Mouse (Mus musculus) heart, embryonic 16.5 days (tissue): Measurements from ENCODE around the gene Cfap69. TPM values are rescaled to one million over a fixed set of nuclear protein-coding genes. Genes with fewer than 3 reads are reported as not detected.
A peak's percentile ranks its signal among the peaks of the same experiment; 100 is the strongest.

Experiments
- ATAC-seq: fragments of 200-750 bp; cut with Nextera tagmentation; replicated peaks from 2 replicates; pipeline ENCODE4 v1.8.0; 2017; ENCODE audit warnings: moderate number of reproducible peaks; ENCODE audit not compliant: insufficient read depth, low FRiP score; ENCODE audit errors: extremely low read depth
- H3K27ac ChIP-seq: fragments of 300-500 bp; sonication (generic); 2 replicates; pipeline ENCODE4 v1.5.1; 2014; ENCODE audit warnings: mild to moderate bottlenecking, low read length, control low read depth, moderate library complexity
- H3K27me3 ChIP-seq: fragments of 300-500 bp; sonication (generic); 2 replicates; pipeline ENCODE4 v1.6.1; 2014; ENCODE audit warnings: low read length, mixed read lengths; ENCODE audit not compliant: control insufficient read depth, insufficient read depth
- H3K36me3 ChIP-seq: fragments of 300-500 bp; sonication (generic); 2 replicates; pipeline ENCODE4 v1.6.1; 2014; ENCODE audit not compliant: control insufficient read depth, insufficient read depth
- H3K4me1 ChIP-seq: fragments of 300-500 bp; sonication (generic); 2 replicates; pipeline ENCODE4 v1.6.1; 2014; ENCODE audit warnings: low read length, mixed read lengths; ENCODE audit not compliant: control insufficient read depth, insufficient read depth
- H3K4me2 ChIP-seq: fragments of 300-500 bp; sonication (generic); 2 replicates; pipeline ENCODE4 v1.6.1; 2014; ENCODE audit warnings: low read depth, mild to moderate bottlenecking, control low read depth, low read length
- H3K4me3 ChIP-seq: fragments of 300-500 bp; sonication (generic); 2 replicates; pipeline ENCODE4 v1.5.1; 2014; ENCODE audit warnings: mild to moderate bottlenecking, control low read depth, low read length
- H3K9ac ChIP-seq: fragments of 300-500 bp; sonication (generic); 2 replicates; pipeline ENCODE4 v1.6.1; 2014; ENCODE audit warnings: low read length, control low read depth
- H3K9me3 ChIP-seq: fragments of 300-500 bp; sonication (generic); replicated peaks from 2 replicates; pipeline ENCODE4 v1.6.1; 2016; ENCODE audit warnings: low read length; ENCODE audit not compliant: control insufficient read depth
- WGBS: fragments of 180-500 bp; shearing (Covaris S2); extraction: QIAGEN DNeasy Blood & Tissue Kit; methylation state at CpG from one replicate; pipeline ENCODE4 v1.1.7; 2014; 5-methylcytosine and 5-hydroxymethylcytosine counted together
- polyA plus RNA-seq: library from polyadenylated mRNA; unstranded; fragments of >200 nt; fragmentation: Nextera tagmentation; extraction: Ambion mirVana; gene quantifications from 2 replicates; pipeline ENCODE4 v1.2.1, GENCODE M21; 2015

Cfap69 gene
- polyA plus RNA-seq = 1.6 and 2.0 TPM in 2 replicates

GRCm38 (mm10) chr5:5663655-5664370 is at the start of gene Cfap69:
Cfap69 (minus strand) TSS chr5:5664239.
- peak; percentile 88 for ATAC-seq
- Histone ChIP-seq H3K4me3 (peak within 1 kb of the TSS; percentile 71), H3K27me3 (no peaks in the 10 kb centered on the region; the same call in none of the 2 replicates), H3K9ac (peak within 1 kb of the TSS; percentile 75), H3K27ac (no peak within 1 kb of the TSS), H3K36me3 (no peaks in the 10 kb centered on the region), H3K9me3 (no peaks in the 10 kb centered on the region), H3K4me2 (peak within 1 kb of the TSS; percentile 94), H3K4me1 (peaks cover 4% of the 10 kb centered on the region; the same call in 1 of the 2 replicates)
- under 1% methylated on average over 47 of the region's 48 CpGs for WGBS

GRCm38 (mm10) chr5:5711032-5711431 is 47.0 kb upstream of the Cfap69 start:
- H3K36me3 ChIP-seq = no peaks in the 10 kb centered on the region
- no peaks in the 10 kb centered on the region for H3K9me3 ChIP-seq
- no peaks in the 10 kb centered on the region for H3K4me1 ChIP-seq
- no peak overlapping the region for H3K9ac ChIP-seq
- H3K4me2 ChIP-seq = no peak overlapping the region
- H3K27me3 ChIP-seq = no peaks in the 10 kb centered on the region
- no peak overlapping the region for H3K4me3 ChIP-seq
- WGBS = 60% methylated on average over 4 of the region's 4 CpGs
- no peak overlapping the region for H3K27ac ChIP-seq
- ATAC-seq = no peak

DNA sequence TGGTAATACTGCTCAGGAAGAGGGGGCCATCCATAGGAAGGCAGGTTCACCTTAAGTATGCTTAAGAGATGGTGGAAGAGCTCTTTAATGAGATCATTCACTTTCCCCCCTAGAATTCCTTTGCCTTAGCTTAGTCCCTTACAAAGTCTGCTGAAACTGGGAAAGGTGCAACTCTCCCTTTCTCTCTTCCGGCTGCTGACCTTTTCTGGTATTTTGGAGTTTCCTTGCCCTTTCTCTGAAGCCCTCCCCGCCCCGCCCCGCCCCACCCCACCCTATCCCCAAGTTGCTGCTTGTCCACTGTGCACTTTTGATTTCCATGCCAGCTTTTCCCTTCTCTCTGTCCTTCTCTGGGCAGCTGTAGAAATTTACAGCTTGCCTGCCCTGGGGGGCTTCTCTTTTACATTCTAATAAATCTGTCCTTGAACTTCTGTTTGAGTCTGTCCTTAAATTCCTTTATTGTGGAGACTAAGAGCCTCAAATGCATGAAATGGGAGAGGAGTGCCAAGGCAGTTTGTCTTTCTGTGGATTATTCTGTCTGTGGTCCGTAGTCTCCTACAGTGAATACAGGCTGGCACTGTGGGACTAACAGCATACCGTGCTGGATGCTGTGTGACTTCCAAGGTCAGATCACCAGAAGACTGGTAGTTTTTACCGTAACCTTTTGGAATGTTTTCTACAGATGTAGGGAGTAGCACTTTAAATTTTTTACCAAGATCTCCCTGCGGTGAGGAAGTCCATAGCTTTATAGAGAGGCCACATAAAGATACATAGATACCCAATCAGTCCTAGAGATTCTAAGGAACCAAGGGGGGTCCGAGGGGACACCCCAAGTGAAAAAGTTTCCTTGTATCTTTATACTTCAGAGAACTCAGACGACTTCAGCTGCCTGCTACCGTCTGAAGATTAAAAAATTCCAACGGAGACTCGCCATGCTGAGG is 43.6 kb upstream of the Cfap69 start:
- no peaks in the 10 kb centered on the region for H3K27me3 ChIP-seq
- H3K4me2 ChIP-seq = no peak overlapping the region
- no peaks in the 10 kb centered on the region for H3K9me3 ChIP-seq
- ATAC-seq = no peak
- H3K9ac ChIP-seq = no peak overlapping the region
- 63% methylated on average over 13 of the region's 13 CpGs for WGBS
- H3K4me3 ChIP-seq = no peak overlapping the region
- H3K27ac ChIP-seq = no peak overlapping the region
- no peaks in the 10 kb centered on the region for H3K36me3 ChIP-seq
- H3K4me1 ChIP-seq = no peaks in the 10 kb centered on the region

DNA sequence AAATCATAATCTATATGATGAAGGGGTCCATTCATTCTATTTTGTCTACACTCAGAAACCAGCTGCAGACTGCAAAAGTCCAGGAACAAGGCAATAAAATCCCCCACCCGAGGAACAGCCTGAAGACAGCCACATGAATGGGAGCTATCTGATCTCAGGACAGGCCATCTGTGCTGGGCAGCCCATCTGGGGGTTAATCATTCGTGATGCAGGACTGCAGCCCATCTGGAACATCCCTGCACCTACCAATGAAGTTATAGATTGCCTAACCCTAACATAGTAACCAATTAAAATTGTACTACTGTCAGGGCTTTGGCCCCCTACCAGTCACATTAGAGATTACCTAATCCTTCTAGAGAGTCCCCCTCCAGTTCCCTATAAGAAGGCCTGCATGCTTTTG is 41.0 kb upstream of the Cfap69 start:
- WGBS = 60% methylated on average over 2 of the region's 2 CpGs

GRCm38 (mm10) chr5:5700386-5700785 is 36.3 kb upstream of the Cfap69 start:
- H3K27ac ChIP-seq = no peak overlapping the region
- no peaks in the 10 kb centered on the region for H3K4me1 ChIP-seq
- 69% methylated on average over 2 of the region's 2 CpGs for WGBS
- H3K27me3 ChIP-seq = no peaks in the 10 kb centered on the region
- no peak overlapping the region for H3K9ac ChIP-seq
- H3K4me3 ChIP-seq = no peak overlapping the region
- no peaks in the 10 kb centered on the region for H3K9me3 ChIP-seq
- no peaks in the 10 kb centered on the region for H3K36me3 ChIP-seq
- no peak overlapping the region for H3K4me2 ChIP-seq
- ATAC-seq = no peak

More for the DNA sequence above, 41.0 kb upstream of the Cfap69 start:
- ATAC-seq = no peak
- no peak overlapping the region for H3K4me2 ChIP-seq
- H3K36me3 ChIP-seq = no peaks in the 10 kb centered on the region
- no peak overlapping the region for H3K27ac ChIP-seq
- no peaks in the 10 kb centered on the region for H3K4me1 ChIP-seq
- no peaks in the 10 kb centered on the region for H3K9me3 ChIP-seq
- H3K27me3 ChIP-seq = no peaks in the 10 kb centered on the region
- H3K9ac ChIP-seq = no peak overlapping the region
- H3K4me3 ChIP-seq = no peak overlapping the region

DNA sequence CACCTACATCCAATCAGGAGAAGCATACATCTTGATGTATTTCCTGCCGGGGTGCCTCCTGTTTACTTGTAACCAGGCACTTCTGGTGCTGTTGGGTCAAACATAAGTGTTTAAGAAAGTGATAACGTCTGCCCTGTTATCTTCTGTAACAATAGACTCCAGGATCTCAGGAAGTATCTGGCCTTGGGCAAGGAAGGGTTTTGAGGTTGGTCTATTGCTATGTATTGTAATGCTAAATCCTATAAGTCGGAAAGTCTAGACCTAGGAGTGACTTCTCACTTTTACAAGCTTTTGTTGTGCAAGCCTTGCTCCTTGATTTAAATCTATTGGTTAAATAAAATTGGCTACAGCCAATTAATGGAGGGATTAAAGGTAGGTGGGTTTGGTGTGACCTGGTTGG is 34.8 kb upstream of the Cfap69 start:
- Histone ChIP-seq H3K9ac (no peak overlapping the region), H3K9me3 (no peaks in the 10 kb centered on the region), H3K4me3 (no peak overlapping the region), H3K27ac (no peak overlapping the region), H3K36me3 (no peaks in the 10 kb centered on the region), H3K4me1 (no peaks in the 10 kb centered on the region), H3K27me3 (no peaks in the 10 kb centered on the region), H3K4me2 (no peak overlapping the region)
- WGBS = 40% methylated on average over 3 of the region's 3 CpGs
- ATAC-seq = no peak

DNA sequence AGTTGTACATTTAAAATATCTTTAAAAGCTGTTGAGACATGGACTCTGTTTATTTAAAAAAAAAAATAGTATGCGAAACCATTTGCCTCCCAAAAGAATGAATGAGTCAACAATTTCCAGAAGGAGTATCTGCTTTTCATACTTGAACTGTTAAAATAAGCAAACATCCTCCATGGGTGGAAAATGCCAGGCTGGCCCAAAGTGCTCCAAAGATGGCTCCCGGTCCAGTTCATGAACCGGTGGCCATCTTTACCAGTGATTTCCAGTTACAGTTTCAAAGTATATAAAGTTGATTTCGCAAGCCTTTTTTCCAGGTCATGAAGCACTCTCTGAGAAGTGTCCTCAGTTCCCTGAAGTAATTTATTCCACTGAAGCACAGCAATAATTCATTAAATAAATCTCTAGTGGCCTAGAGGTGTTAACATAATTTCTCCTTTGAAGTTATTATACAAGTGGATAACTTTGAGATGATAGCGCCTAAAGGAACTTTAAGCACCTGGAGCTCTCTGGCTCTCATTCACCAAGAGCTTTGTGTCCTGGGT is 31.4 kb upstream of the Cfap69 start:
- H3K27ac ChIP-seq = no peak overlapping the region
- H3K27me3 ChIP-seq = no peaks in the 10 kb centered on the region; the same call in 1 of the 2 replicates
- ATAC-seq = no peak
- H3K9ac ChIP-seq = no peak overlapping the region
- H3K4me3 ChIP-seq = no peak overlapping the region
- H3K4me2 ChIP-seq = no peak overlapping the region
- no peaks in the 10 kb centered on the region for H3K36me3 ChIP-seq
- WGBS = 87% methylated on average over 5 of the region's 5 CpGs
- H3K4me1 ChIP-seq = no peaks in the 10 kb centered on the region
- no peaks in the 10 kb centered on the region for H3K9me3 ChIP-seq

- no peaks in the 10 kb centered on the region for H3K36me3 ChIP-seq
- peak within 1 kb of the TSS; percentile 93 for H3K4me2 ChIP-seq
- no peaks in the 10 kb centered on the region for H3K4me1 ChIP-seq
- H3K27ac ChIP-seq = no peak within 1 kb of the TSS
- H3K9me3 ChIP-seq = no peaks in the 10 kb centered on the region
- under 1% methylated on average over 66 of the region's 66 CpGs for WGBS
- peak within 1 kb of the TSS; percentile 85 for H3K4me3 ChIP-seq
- ATAC-seq = peak; percentile 93
- H3K9ac ChIP-seq = peak within 1 kb of the TSS; percentile 85
- no peaks in the 10 kb centered on the region; the same call in 1 of the 2 replicates for H3K27me3 ChIP-seq
These were observed 30.1 kb upstream of the Cfap69 start, which contains the start of gene Steap2 for GRCm38 (mm10) chr5:5693956-5694653. Steap2 (minus strand) TSS chr5:5694578.
